10 mouse cellular contexts compared by ENCODE assay signal in genomic region chr2:50589195-50589594, GRCm38 (mm10).
DNase-seq lines count a peak whose midpoint lies in the region; ATAC-seq and TF ChIP-seq lines count a peak whose summit lies in the region.
"Had no signal": no experiment of that assay in that cellular context is flagged by ENCODE, and none has a peak within 500 bp of the region (broad histone marks: within the 10 kb centered on the region; RNA-seq: fewer than 3 reads in every experiment).

No protein-coding gene starts in this region.

- WGBS in hindbrain, postnatal 0 days, result 37% methylated on average over 6 of the region's 6 CpGs
- WGBS in hindbrain, embryonic 11.5 days, result 74% methylated on average over 6 of the region's 6 CpGs
- 30% methylated on average over 6 of the region's 6 CpGs for WGBS in midbrain, embryonic 16.5 days

- DNase-seq in hindbrain, postnatal 0 days (ENCODE audit: low spot score), result peak; percentile 13
- DNase-seq in hindbrain, embryonic 11.5 days (ENCODE audit: low spot score), result no peak
- peak; percentile 12 for DNase-seq in retina, postnatal 1 day
- no peak for DNase-seq in retina, embryonic 14.5 days (ENCODE audit: low spot score)
- DNase-seq in T-cell, adult 2 months (ENCODE audit: low spot score), result no peak
- no peak for DNase-seq in frontal cortex, postnatal 14 days (ENCODE audit: low spot score in 2 of 2)
- DNase-seq in right cerebral cortex, postnatal 36 days (ENCODE audit: low spot score in 2 of 2), result no peak
- DNase-seq: heart, postnatal 14 days had no signal

- H3K4me1 ChIP-seq in hindbrain, postnatal 0 days (ENCODE audit: insufficient read depth, low read length), result no peaks in the 10 kb centered on the region; the same call in 1 of the 2 replicates
- H3K4me1 ChIP-seq in hindbrain, embryonic 11.5 days (replicated peaks; ENCODE audit: control insufficient read depth, insufficient read depth, low read length), result no peaks in the 10 kb centered on the region
- H3K4me1 ChIP-seq in midbrain, embryonic 16.5 days (ENCODE audit: control insufficient read depth, insufficient read depth, low read length), result peaks cover 3% of the 10 kb centered on the region; the same call in 1 of the 2 replicates

- H3K27ac ChIP-seq in hindbrain, postnatal 0 days, result no peak overlapping the region
- no peak overlapping the region for H3K27ac ChIP-seq in hindbrain, embryonic 11.5 days (ENCODE audit: low read depth, low read length)
- H3K27ac ChIP-seq in midbrain, embryonic 16.5 days (ENCODE audit: low read length), result no peak overlapping the region
- H3K27ac ChIP-seq: macrophage had no signal

- no peaks in the 10 kb centered on the region for H3K36me3 ChIP-seq in hindbrain, postnatal 0 days (ENCODE audit: insufficient read depth, low read length)
- H3K36me3 ChIP-seq in hindbrain, embryonic 11.5 days (ENCODE audit: control insufficient read depth, insufficient read depth, low read length), result no peaks in the 10 kb centered on the region
- no peaks in the 10 kb centered on the region for H3K36me3 ChIP-seq in midbrain, embryonic 16.5 days (ENCODE audit: control insufficient read depth, insufficient read depth, low read length)

- H3K4me3 ChIP-seq in hindbrain, postnatal 0 days (ENCODE audit: low read length), result no peak overlapping the region
- no peak overlapping the region for H3K4me3 ChIP-seq in hindbrain, embryonic 11.5 days (ENCODE audit: low read depth, low read length)
- no peak overlapping the region for H3K4me3 ChIP-seq in midbrain, embryonic 16.5 days (ENCODE audit: low read depth, low read length)

- H3K9ac ChIP-seq in hindbrain, postnatal 0 days (replicated peaks; ENCODE audit: low read length), result no peak overlapping the region
- H3K9ac ChIP-seq in hindbrain, embryonic 11.5 days (ENCODE audit: low read depth, low read length), result no peak overlapping the region
- no peak overlapping the region for H3K9ac ChIP-seq in midbrain, embryonic 16.5 days (ENCODE audit: low read depth, low read length)

- no peaks in the 10 kb centered on the region for H3K9me3 ChIP-seq in hindbrain, postnatal 0 days (ENCODE audit: low read length)
- H3K9me3 ChIP-seq in hindbrain, embryonic 11.5 days (ENCODE audit: control insufficient read depth, low read length), result no peaks in the 10 kb centered on the region
- H3K9me3 ChIP-seq in midbrain, embryonic 16.5 days (replicated peaks; ENCODE audit: control insufficient read depth, low read length, poor library complexity, severe bottlenecking), result no peaks in the 10 kb centered on the region

- peak; percentile 33; the same call in 1 of the 2 replicates for TF ChIP-seq CTCF in hindbrain, postnatal 0 days (IDR thresholded peaks at IDR 0.05; ENCODE audit: low read depth)

- no peaks in the 10 kb centered on the region for H3K27me3 ChIP-seq in hindbrain, postnatal 0 days (ENCODE audit: insufficient read depth, low read length)
- no peaks in the 10 kb centered on the region for H3K27me3 ChIP-seq in hindbrain, embryonic 11.5 days (ENCODE audit: control insufficient read depth, insufficient read depth, low read length)
- no peaks in the 10 kb centered on the region for H3K27me3 ChIP-seq in midbrain, embryonic 16.5 days (ENCODE audit: control insufficient read depth, insufficient read depth, low read depth, low read length)

- no peak overlapping the region for H3K4me2 ChIP-seq in hindbrain, postnatal 0 days (ENCODE audit: low read depth, low read length)
- no peak overlapping the region for H3K4me2 ChIP-seq in hindbrain, embryonic 11.5 days (replicated peaks; ENCODE audit: low read depth, low read length)
- no peak overlapping the region for H3K4me2 ChIP-seq in midbrain, embryonic 16.5 days (ENCODE audit: low read length)

- peak; percentile 53 for ATAC-seq in hindbrain, postnatal 0 days
- ATAC-seq in hindbrain, embryonic 11.5 days (ENCODE audit: low FRiP score), result no peak
- peak; percentile 32; the same call in 1 of the 2 replicates for ATAC-seq in midbrain, embryonic 16.5 days

Comparison
In these comparisons a context has a peak if more than half of its experiments do, and no peak if none do; other contexts are left out.
1. DNase-seq: peak in hindbrain, postnatal 0 days (single experiment) and retina, postnatal 1 day (single experiment); none in hindbrain, embryonic 11.5 days (single experiment), retina, embryonic 14.5 days (single experiment), T-cell, adult 2 months (single experiment), frontal cortex, postnatal 14 days (0 of 2) and right cerebral cortex, postnatal 36 days (0 of 2).